Mouse (Mus musculus): ENCODE measurements around the gene Atp2a3.

DNA sequence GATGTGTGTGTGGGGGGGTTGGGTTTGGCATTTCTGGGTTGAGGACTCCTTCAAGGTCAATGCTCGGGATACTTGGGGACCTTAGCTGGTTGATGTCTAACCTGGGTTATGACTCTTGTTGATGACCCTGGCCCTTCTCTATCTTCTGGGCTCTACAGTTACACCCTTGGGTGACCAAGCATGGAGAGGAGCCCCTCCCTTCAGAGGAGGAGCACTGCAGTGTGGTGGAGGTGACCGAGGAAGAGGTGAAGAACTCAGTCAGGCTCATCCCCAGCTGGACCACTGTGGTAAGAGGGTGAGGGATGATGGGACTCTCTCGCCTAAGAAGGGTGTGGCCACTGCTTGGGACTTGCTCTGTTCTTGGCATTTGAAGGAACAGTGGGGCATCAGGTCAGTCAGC lies 76.7 kb downstream of the Atp2a3 start:
- TF ChIP-seq TAL1 (IDR thresholded peaks at IDR 0.05; ENCODE audit: low read length) (no peak), GATA1 (IDR thresholded peaks at IDR 0.05; ENCODE audit: low read length) (no peak)

Measured in erythroblast, embryonic 14.5 days (primary cell).